Mouse (Mus musculus): ENCODE measurements around the gene Trim40.

DNA sequence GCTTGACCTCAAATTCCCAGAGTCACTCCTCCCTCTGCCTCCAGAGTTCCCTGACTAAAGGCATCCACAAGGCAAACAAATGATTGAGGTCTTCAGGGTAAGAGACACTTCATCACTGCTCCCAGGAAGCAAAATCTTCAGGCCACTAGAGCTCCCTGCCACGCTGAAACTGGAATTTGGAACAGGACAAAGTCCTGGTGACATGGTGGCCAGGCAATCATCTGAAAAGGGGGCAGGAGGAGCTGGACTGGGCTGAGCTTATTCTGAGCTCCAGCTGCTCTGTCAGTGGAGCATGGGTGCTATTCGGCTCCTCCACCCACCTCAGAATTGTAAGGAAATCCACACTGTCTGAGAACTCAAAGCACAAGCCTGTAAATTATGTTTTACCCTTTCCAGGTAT is 22.1 kb upstream of the Trim40 start:
- no peak for TF ChIP-seq GATA1 (IDR thresholded peaks at IDR 0.05; ENCODE audit: low read length)
- TF ChIP-seq TAL1 (IDR thresholded peaks at IDR 0.05; ENCODE audit: low read length): no peak
